Mouse (Mus musculus): Measurements from ENCODE around the gene Prkcsh.

DNA sequence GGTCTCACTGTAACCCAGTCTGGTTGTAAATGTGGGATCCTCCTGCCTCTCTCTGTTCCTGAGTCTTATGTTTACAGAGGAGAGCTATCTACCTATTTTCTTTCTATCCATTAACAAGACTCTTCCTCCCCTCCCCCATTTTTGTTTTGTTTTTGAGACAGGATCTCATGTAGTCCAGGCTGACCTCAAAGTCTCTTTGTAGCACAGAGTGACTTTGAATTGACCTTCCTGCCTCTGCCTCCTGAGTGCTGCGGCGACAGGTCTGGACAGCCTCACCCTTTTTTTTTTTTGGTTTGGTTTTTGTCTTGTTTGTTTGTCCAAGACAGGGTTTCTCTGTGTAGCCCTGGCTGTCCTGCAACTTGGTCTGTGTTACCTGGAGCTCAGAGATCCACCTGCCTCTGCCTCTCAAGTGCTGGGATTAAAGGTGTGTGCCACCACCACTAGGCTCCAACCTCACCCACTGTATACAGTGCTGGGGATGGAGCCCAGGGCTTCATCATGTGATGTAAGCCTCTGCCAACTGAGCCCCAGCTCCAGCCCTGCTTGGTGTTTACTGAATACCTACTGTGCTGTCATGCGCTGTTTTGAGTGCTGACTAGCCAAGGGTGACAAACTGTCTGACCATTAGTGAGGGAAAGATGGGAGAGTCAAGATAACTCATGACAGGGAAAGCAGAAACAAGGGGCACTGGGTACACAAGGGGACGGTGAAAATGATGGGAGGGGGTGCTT lies 24.0 kb upstream of the Prkcsh start:
- TF ChIP-seq CTCF (IDR thresholded peaks at IDR 0.05; ENCODE audit: control insufficient read depth, insufficient read depth, low read length) (no peak), POLR2A (IDR thresholded peaks at IDR 0.05; ENCODE audit: borderline replicate concordance, control insufficient read depth, low read depth, low read length) (no peak)
